Mouse (Mus musculus) c-Kit-positive CD71-negative TER-119-negative erythroid progenitor cells, embryonic 14.5 days (primary cell): ENCODE results near the gene Clstn3.
"Not testable (repeated sequence)": the region's sequence is repeated elsewhere in the genome, so short reads cannot be mapped to it uniquely, and the experiment has no call there.

Experiments used
- DNase-seq: peaks from one replicate; pipeline ENCODE4 v3.0.0-alpha.2; 2013; ENCODE audit warnings: low read depth

Gene Clstn3

GRCm38 (mm10) chr6:124464305-124465271, at the start of gene Clstn3:
TSS of gene Clstn3 (minus strand) at chr6:124464794.
- peak; percentile 64 for DNase-seq

DNA sequence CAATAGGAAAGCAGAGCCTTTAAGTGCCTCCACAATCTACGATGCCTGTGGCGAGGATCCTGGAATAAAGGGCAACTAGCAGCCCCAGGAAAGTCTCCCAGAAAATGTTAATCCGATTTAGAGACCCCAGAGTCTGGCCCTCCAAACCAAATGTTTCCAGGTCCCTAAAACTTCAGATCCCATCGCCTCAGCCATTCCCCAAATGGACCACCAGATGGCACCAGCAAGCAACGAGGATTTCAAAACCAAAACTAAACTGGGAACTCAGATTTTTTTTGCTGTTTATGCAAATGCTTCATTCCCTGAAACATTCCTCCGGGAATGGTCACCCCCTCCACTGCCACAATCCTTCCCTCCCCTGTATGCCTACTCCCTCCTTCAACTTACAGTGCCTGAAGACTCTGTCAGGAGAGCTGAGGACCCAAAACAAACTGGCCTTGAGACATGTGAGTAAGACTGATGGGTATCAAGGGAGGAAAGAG, 47.8 kb upstream of the Clstn3 start, which contains the start of gene C1ra:
TSS of gene C1ra (plus strand) at position 51 of the 482 bp plus-strand sequence.
- peak; percentile 26 for DNase-seq

GRCm38 (mm10) chr6:124511936-124512335, 47.3 kb upstream of the Clstn3 start:
- DNase-seq, result no peak

DNA sequence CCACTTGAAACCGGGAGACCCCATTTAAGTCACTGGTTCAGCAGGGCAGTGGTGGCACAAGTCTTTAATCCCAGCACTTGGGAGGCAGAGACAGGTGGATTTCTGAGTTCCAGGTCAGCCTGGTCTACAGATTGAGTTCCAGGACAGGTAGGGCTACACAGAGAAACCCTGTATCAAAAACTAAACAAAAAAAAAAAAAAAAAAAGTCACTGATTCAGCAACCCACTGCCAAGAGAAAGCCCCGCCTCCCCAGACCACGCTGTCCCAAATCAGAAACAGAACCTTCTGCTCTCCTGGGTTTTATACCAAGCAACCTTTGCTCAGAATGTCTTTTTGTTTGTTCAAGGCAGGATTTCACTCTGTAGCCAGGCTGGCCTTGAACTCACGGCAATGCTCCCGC, 44.6 kb upstream of the Clstn3 start:
- DNase-seq, result not testable (repeated sequence)

- DNase-seq, result no peak
Measured at GRCm38 (mm10) chr6:124508292-124508691, 43.7 kb upstream of the Clstn3 start.

DNA sequence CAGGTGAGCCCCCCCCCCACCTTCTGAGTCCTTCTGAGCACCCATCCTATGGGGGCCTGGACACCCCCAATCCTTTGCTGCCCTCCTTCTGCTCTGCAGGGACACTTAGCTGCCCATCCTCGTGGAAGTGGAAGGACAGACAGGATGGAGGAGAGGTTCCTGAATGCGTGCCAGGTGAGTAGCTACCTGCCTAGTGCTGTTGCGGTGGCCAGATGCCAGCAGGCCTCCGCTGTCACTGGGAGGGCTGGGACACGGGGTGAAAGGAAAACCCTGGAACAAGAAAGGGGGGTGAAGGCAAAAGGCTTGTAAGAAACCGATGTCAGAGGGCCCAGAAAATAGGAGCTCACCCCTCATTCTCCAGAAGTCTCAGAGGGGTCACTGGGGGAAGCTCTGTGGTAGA, 42.4 kb upstream of the Clstn3 start:
- no peak for DNase-seq

- DNase-seq, result peak; percentile 25
Measured at GRCm38 (mm10) chr6:124505028-124505427, 40.4 kb upstream of the Clstn3 start.

GRCm38 (mm10) chr6:124502021-124502420, 37.4 kb upstream of the Clstn3 start:
- DNase-seq, result no peak

DNA sequence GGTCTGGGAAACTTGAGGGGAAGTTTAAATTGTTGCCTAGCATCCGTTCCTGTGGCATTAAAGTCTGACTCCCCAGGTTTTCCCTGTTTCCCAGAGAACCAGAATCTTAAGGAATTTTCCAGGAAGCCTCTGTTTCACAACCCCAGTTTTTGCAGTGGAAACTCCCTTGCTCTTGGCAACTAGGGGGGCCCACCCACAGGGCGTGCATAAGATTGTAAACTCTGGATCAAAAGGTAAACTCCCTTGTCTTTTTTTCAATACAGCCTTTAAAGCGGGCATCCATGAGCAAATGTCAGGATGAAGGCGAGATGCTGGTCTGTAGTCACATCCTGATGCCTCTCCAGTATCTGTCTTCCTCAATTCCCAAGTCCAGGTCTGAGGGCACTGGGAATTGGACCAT, 36.9 kb upstream of the Clstn3 start:
- DNase-seq, result no peak

DNA sequence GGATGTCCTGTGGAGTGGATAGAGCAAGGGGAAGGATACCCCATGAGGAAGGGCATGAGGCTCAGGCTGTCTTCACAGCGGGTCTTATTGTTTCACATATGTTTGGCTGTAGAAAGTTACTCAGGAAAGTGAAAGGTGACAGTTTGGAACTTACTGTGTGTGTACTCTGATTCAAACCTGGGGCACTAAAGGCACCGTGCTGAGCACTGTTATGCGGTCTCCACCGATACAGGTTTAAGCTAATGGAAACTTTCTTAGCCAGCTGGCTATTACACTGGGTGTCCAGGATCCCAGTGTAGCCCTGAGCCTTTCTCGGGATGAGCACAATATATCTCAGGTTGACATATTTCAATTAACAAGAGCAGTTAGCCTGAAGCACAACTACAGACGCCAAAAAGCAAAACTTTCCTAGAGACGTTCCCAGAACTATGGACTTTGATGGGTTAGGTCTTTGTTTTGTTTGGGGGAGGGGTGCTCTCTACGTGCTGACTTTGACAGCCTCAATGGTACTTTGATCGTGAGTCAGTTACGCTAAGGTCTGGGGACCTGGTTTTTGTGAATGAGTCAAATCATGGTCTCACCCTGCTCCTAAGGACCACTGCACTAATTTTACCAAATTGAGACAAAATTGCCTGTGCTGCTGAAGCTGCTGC, 35.4 kb upstream of the Clstn3 start:
- no peak for DNase-seq

- DNase-seq, result no peak
Measured at GRCm38 (mm10) chr6:124496054-124496453, 31.5 kb upstream of the Clstn3 start.

- no peak for DNase-seq
Measured at GRCm38 (mm10) chr6:124493886-124494285, 29.3 kb upstream of the Clstn3 start.

DNA sequence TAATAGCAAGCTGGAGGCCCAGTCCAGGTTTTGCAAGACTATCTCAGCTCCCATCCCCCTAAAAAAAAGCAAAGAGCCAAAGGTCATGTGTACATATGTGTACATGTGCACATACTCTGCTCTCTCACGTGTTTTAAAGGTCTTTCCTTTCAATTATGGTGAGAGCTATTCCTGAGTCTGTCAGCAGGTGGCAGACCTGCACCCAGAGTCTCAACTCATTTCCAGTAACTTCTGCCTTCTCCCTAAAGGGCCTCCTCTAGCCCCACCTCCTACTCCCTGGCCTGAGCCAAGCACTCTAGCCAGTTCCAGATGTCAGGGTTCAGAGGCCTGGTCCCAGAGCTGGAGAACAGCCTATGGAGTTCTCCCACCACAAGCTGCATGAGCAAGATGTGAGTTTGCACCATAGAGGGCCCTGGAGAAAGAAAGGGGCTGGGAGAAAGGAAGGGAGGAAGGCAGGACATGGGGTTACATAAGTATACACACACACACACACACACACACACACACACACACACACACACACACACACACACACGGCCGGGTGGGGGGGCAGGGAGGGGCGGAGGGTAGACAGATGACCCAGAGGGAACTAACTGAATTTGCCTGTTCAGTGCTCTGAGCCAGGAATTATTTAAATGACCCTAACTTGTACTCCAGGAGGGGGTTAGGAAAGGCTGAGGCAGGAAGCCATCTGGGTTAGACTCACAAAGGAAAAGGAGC, 28.4 kb upstream of the Clstn3 start, which contains the start of gene C1rl:
TSS of gene C1rl (plus strand) at position 272 of the 720 bp plus-strand sequence.
- peak; percentile 86 for DNase-seq

DNA sequence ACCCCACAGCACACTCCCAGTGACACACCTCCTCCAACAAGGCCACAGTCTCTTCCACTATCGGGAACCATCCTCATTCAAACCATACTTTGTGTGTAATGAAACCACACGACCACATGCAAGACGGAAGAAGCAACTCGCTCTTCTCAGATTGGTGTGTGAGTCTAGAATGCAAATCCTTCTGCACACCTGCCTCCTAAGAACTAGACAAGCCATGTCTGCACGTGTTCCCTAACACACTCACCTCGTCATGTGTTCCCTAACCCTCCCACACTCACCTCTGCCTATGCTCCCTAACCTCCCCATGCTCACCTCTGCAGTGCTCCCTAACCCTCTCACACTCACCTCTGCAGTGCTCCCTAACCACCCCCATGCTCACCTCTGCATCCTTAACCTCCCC, 26.8 kb upstream of the Clstn3 start:
- DNase-seq, result no peak

DNA sequence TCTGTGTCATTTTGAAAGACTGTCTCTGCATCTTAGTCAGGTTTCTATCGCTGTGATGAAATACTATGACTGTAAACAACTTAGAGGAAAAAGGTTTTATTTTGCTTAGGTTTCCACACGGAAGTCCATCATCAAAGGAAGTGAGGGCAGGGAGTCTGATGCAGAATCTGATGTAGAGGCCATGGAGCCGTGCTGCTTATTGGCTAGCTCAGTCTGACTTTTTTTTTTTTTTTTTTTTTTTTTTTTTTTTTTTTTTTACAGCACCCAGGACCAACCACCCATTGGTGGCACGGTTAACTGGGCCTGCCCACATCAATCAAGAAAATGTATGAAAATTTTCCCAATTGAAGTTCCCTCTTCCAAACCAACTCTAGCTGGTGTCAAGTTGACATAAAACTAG, 24.4 kb upstream of the Clstn3 start:
- no peak for DNase-seq

- no peak for DNase-seq
Measured at GRCm38 (mm10) chr6:124487509-124487908, 22.9 kb upstream of the Clstn3 start.

- no peak for DNase-seq
Measured at GRCm38 (mm10) chr6:124485414-124486144, 21.0 kb upstream of the Clstn3 start.

DNA sequence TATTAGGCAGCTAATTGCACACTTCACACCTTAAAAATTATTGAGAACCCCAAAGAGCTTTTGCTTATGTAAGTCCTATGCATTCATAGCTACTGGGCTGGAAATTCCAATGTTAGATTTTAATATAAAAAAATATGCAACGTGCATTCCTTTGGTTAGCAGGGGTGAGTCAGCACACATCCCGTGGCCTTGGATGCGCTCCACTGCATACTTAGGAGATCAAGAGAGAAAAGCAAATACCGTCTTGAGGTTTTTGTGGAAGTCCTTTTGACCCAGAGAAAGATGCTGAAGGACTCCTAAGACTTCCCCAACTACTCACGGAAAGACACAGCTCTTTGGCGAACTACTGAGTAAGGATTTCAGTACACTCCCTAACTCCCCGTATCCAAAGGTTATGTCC, 20.3 kb upstream of the Clstn3 start:
- DNase-seq, result no peak

- not testable (repeated sequence) for DNase-seq
Measured at GRCm38 (mm10) chr6:124483831-124484230, 19.2 kb upstream of the Clstn3 start.

DNA sequence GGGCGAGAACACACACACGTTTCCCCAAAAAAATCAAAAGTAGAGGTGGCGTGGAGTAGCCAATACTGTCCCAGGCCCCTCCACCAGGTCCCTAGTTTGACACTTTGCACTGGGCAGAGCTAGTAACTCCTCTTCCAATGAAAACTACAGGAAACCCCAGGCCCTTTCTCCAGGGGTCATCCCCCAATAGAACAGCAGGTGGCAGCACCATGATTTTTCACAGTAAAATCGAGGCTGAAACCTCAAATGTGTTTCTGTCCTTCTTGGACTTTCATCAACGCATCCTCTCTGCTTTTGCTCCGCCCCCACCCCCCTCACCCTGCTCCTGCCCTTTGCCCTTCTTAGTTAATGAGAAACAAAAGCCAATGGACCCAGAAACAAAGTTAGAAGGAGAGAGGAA, 17.0 kb upstream of the Clstn3 start:
- DNase-seq, result peak; percentile 50

DNA sequence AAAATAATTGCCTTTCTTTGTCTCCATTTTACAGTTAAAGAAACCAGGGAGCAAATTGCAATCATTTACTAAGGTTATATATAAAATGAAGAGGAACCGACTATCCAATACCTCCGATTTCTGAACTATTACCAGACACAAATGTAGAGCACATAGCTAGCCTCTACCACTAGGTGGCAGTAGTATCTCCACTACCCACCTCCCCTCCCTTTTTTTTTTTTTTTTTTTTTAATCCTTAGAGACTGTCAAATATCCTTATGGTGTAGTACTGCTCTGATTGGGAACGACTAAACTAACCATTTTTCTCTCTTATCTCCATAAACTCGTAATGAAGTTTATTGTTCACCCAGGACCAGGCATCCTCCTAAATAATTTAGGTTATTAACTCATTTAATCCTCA, 15.7 kb upstream of the Clstn3 start:
- no peak for DNase-seq

DNA sequence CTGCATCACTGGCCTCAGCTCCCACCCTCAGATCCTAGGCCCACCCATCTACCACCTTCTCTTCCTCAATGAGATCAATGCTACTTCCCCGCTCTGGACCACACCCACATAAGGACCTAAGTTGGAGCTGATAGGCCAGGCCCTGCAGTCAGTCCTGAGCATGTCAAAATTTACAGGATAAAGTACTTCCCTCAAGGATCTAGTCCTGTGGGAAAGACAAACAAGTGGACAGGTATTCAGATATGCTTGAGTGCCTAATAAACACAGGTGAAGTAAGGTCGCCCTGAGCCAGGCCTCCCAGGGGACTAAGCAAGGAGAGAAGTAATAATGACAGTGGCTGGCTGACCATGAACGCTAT, 15.0 kb upstream of the Clstn3 start:
- no peak for DNase-seq
